Comparison of ENCODE assay signal across 14 mouse cellular contexts in the genomic region with DNA sequence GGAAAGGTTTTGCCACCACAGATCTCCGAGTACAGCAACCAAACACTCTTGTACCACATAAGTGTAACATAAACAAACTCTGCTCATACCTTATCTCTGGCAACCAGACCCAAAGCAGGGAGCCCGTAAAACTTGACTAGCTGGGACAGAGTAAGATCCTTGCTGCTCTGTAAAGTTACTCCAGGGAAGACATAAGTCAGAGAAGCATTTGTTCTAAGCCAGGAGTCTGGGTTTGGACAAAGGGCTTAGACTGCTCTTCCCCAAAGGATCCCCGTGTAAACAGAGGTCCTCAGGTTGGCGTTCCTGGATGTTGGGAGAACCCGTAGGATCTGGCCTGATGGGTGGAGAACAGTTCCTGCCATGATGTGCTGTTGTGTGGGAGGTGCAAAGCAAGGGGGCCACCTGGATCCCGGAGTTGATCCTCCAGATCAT. TPM values are rescaled to one million over a fixed set of nuclear protein-coding genes. Genes with fewer than 3 reads are reported as not detected.
DNase-seq lines count a peak whose midpoint lies in the region; ATAC-seq and TF ChIP-seq lines count a peak whose summit lies in the region.
"Had no signal": no experiment of that assay in that cellular context is flagged by ENCODE, and none has a peak within 500 bp of the region (broad histone marks: within the 10 kb centered on the region; RNA-seq: fewer than 3 reads in every experiment).

No protein-coding gene starts in this region.

- H3K27me3 ChIP-seq in forebrain, embryonic 11.5 days (ENCODE audit: control insufficient read depth, insufficient read depth, low read length) = no peaks in the 10 kb centered on the region
- peaks cover 6% of the 10 kb centered on the region; the same call in 1 of the 2 replicates for H3K27me3 ChIP-seq in forebrain, embryonic 10.5 days (ENCODE audit: poor library complexity, severe bottlenecking)
- no peaks in the 10 kb centered on the region for H3K27me3 ChIP-seq in lung, postnatal 0 days (replicated peaks; ENCODE audit: insufficient read depth, low read length)
- H3K27me3 ChIP-seq: embryonic facial prominence, embryonic 15.5 days had no signal

- no peaks in the 10 kb centered on the region for H3K9me3 ChIP-seq in forebrain, embryonic 11.5 days (ENCODE audit: control insufficient read depth, low read length)
- H3K9me3 ChIP-seq in forebrain, embryonic 10.5 days = no peaks in the 10 kb centered on the region
- no peaks in the 10 kb centered on the region for H3K9me3 ChIP-seq in lung, postnatal 0 days (ENCODE audit: low read length)
- H3K9me3 ChIP-seq: embryonic facial prominence, embryonic 15.5 days had no signal

- no peaks in the 10 kb centered on the region for H3K36me3 ChIP-seq in forebrain, embryonic 11.5 days (ENCODE audit: control insufficient read depth, insufficient read depth, low read length)
- peaks cover 20% of the 10 kb centered on the region for H3K36me3 ChIP-seq in forebrain, embryonic 10.5 days (replicated peaks)
- H3K36me3 ChIP-seq in lung, postnatal 0 days (ENCODE audit: insufficient read depth, low read length) = no peaks in the 10 kb centered on the region

- H3K9ac ChIP-seq in forebrain, embryonic 11.5 days (ENCODE audit: low read length) = no peak overlapping the region
- H3K9ac ChIP-seq in lung, postnatal 0 days (replicated peaks; ENCODE audit: low read depth) = no peak overlapping the region; the same call in 1 of the 2 replicates
- H3K9ac ChIP-seq: embryonic facial prominence, embryonic 15.5 days had no signal

- peak; percentile 34 for DNase-seq in forebrain, embryonic 11.5 days (ENCODE audit: low spot score)
- DNase-seq in forebrain, embryonic 10.5 days (ENCODE audit: extremely low spot score, low spot score) = no peak
- peak; percentile 41 for DNase-seq in lung, postnatal 0 days (ENCODE audit: low spot score)
- no peak for DNase-seq in lung, postnatal 10 days
- DNase-seq in liver = peak; percentile 80
- peak; percentile 41 to 69 for DNase-seq in spleen, postnatal 4 days (ENCODE audit: low spot score in 2 of 2)
- no peak for DNase-seq in right cerebral cortex, adult 2 months (ENCODE audit: low spot score in 2 of 2)
- no peak for DNase-seq in urinary bladder, adult 2 months (ENCODE audit: low spot score)
- DNase-seq: cerebellum, postnatal 10 days; kidney, adult 11 months; right cerebral cortex, postnatal 4 days; thymus, adult 2 months had no signal

- TF ChIP-seq EP300 in lung, postnatal 0 days (IDR thresholded peaks at IDR 0.05) = no peak

- 86% methylated on average over 6 of the region's 6 CpGs for WGBS in forebrain, embryonic 11.5 days
- 90% methylated on average over 6 of the region's 6 CpGs for WGBS in forebrain, embryonic 10.5 days
- 50% methylated on average over 6 of the region's 6 CpGs for WGBS in lung, postnatal 0 days

- no peak overlapping the region for H3K4me2 ChIP-seq in forebrain, embryonic 11.5 days (ENCODE audit: low read depth, low read length, severe bottlenecking)
- H3K4me2 ChIP-seq in lung, postnatal 0 days (replicated peaks; ENCODE audit: low read depth, low read length) = no peak overlapping the region; the same call in 1 of the 2 replicates
- H3K4me2 ChIP-seq: embryonic facial prominence, embryonic 15.5 days had no signal

- no peak overlapping the region for H3K4me3 ChIP-seq in forebrain, embryonic 11.5 days (ENCODE audit: low read depth, low read length)
- no peak overlapping the region for H3K4me3 ChIP-seq in forebrain, embryonic 10.5 days
- H3K4me3 ChIP-seq in lung, postnatal 0 days (ENCODE audit: low read depth, low read length) = no peak overlapping the region
- H3K4me3 ChIP-seq: embryonic facial prominence, embryonic 15.5 days had no signal

- no peak for ATAC-seq in forebrain, embryonic 11.5 days (replicated peaks; ENCODE audit: low FRiP score)
- ATAC-seq in lung, postnatal 0 days = no peak

- H3K4me1 ChIP-seq in forebrain, embryonic 11.5 days (replicated peaks; ENCODE audit: control insufficient read depth, insufficient read depth, low read length) = no peaks in the 10 kb centered on the region
- H3K4me1 ChIP-seq in forebrain, embryonic 10.5 days = peaks cover 30% of the 10 kb centered on the region
- peaks cover 14% of the 10 kb centered on the region; the same call in 1 of the 2 replicates for H3K4me1 ChIP-seq in lung, postnatal 0 days (ENCODE audit: insufficient read depth, low read depth, low read length)

- no peak for TF ChIP-seq CTCF in lung, postnatal 0 days (IDR thresholded peaks at IDR 0.05)

- H3K27ac ChIP-seq in forebrain, embryonic 11.5 days (ENCODE audit: low read depth, low read length) = peak overlapping the region; percentile 18; the same call in 1 of the 2 replicates
- H3K27ac ChIP-seq in forebrain, embryonic 10.5 days = no peak overlapping the region
- peak overlapping the region; percentile 20; the same call in 1 of the 2 replicates for H3K27ac ChIP-seq in lung, postnatal 0 days (ENCODE audit: low read length)
- H3K27ac ChIP-seq: embryonic facial prominence, embryonic 15.5 days had no signal

RNA-seq across cellular contexts. Expression of a gene that starts 3.3 kb away (rescaled TPM):
- polyA plus RNA-seq in forebrain, embryonic 11.5 days (2014; fragmentation: Nextera tagmentation; extraction: Ambion mirVana) = 29.8 and 30.8 TPM in 2 replicates
- 21.0 and 22.9 TPM in 2 replicates for polyA plus RNA-seq in forebrain, embryonic 10.5 days (2016; fragmentation: Nextera tagmentation; extraction: Ambion mirVana)
- polyA plus RNA-seq in lung, postnatal 0 days (2015; fragmentation: Nextera tagmentation; extraction: Ambion mirVana) = 55.1 and 59.9 TPM in 2 replicates
- 80.0 and 81.1 TPM in 2 replicates for polyA plus RNA-seq in urinary bladder, adult 2 months (2012; rRNA removed)

RNA-seq across cellular contexts. Expression of a gene that starts 3.5 kb away (rescaled TPM):
- 33.9 and 35.0 TPM in 2 replicates for polyA plus RNA-seq in forebrain, embryonic 11.5 days (2014; fragmentation: Nextera tagmentation; extraction: Ambion mirVana)
- 31.9 and 36.0 TPM in 2 replicates for polyA plus RNA-seq in forebrain, embryonic 10.5 days (2016; fragmentation: Nextera tagmentation; extraction: Ambion mirVana)
- polyA plus RNA-seq in lung, postnatal 0 days (2015; fragmentation: Nextera tagmentation; extraction: Ambion mirVana) = 19.3 and 23.0 TPM in 2 replicates
- polyA plus RNA-seq in urinary bladder, adult 2 months (2012; rRNA removed) = 18.2 and 20.5 TPM in 2 replicates

RNA-seq across cellular contexts. Expression of a gene that starts 53.8 kb away (rescaled TPM):
- not detected in 2 replicates for polyA plus RNA-seq in forebrain, embryonic 11.5 days (2014; fragmentation: Nextera tagmentation; extraction: Ambion mirVana)
- 0.10 TPM in 1 of 2 replicates, not detected in the other for polyA plus RNA-seq in forebrain, embryonic 10.5 days (2016; fragmentation: Nextera tagmentation; extraction: Ambion mirVana)
- polyA plus RNA-seq in lung, postnatal 0 days (2015; fragmentation: Nextera tagmentation; extraction: Ambion mirVana) = 0.14 TPM in 2 replicates
- not detected in 2 replicates for polyA plus RNA-seq in urinary bladder, adult 2 months (2012; rRNA removed)
- polyA plus RNA-seq: embryonic facial prominence, embryonic 15.5 days; heart, postnatal 0 days had no signal

Comparison
In these comparisons a context has a peak if more than half of its experiments do, and no peak if none do; other contexts are left out.
1. DNase-seq: peak in forebrain, embryonic 11.5 days (single experiment), lung, postnatal 0 days (single experiment), liver (single experiment) and spleen, postnatal 4 days (2 of 2); none in forebrain, embryonic 10.5 days (single experiment), lung, postnatal 10 days (single experiment), right cerebral cortex, adult 2 months (0 of 2) and urinary bladder, adult 2 months (single experiment).